Mouse (Mus musculus): ENCODE data around the gene Sptbn1. TPM values are rescaled to one million over a fixed set of nuclear protein-coding genes. Genes with fewer than 3 reads are reported as not detected.

Gene Sptbn1
- polyA plus RNA-seq, 1 experiment, result 28.0 TPM

DNA sequence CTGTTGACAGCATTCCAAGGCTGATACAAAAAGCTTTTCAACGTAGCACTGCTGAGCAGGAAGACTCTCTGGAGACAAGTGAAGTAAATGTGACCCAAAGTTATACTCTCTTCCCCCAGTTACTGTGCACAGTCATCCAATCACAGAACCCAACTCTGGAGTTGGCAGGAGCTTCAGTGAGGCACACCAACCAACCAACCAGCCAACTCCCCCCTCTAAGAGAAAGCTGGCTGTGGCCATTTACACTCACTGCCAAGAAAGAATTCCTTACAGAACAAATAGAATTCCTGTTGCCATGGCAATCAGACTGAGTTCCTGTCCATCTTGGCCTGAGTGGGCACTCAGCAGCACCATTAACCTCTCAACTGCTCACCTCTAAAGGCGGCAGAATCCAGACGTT lies 24.4 kb downstream of the Sptbn1 start:
- H3K27ac ChIP-seq (ENCODE audit: insufficient read depth, low read length), result peak overlapping the region; percentile 35; the same call in 1 of the 2 replicates
- WGBS, result 83% methylated on average over 3 of the region's 3 CpGs
- no peaks in the 10 kb centered on the region for H3K27me3 ChIP-seq (ENCODE audit: control insufficient read depth, insufficient read depth, low read length)
- no peak for DNase-seq (ENCODE audit: low read depth in 1 of 2, low spot score in 2 of 2)
- H3K4me1 ChIP-seq (ENCODE audit: control insufficient read depth, insufficient read depth, insufficient read length), result no peaks in the 10 kb centered on the region
- no peak overlapping the region for H3K4me3 ChIP-seq (ENCODE audit: extremely low read depth, insufficient read depth, insufficient read length)
- TF ChIP-seq CTCF (IDR thresholded peaks at IDR 0.05; ENCODE audit: extremely low read depth, insufficient read depth, insufficient read length, insufficient replicate concordance) (no peak), POLR2A (IDR thresholded peaks at IDR 0.05; ENCODE audit: low read depth, low read length) (no peak)
- H3K36me3 ChIP-seq (ENCODE audit: control insufficient read depth, insufficient read depth, low read length), result no peaks in the 10 kb centered on the region

DNA sequence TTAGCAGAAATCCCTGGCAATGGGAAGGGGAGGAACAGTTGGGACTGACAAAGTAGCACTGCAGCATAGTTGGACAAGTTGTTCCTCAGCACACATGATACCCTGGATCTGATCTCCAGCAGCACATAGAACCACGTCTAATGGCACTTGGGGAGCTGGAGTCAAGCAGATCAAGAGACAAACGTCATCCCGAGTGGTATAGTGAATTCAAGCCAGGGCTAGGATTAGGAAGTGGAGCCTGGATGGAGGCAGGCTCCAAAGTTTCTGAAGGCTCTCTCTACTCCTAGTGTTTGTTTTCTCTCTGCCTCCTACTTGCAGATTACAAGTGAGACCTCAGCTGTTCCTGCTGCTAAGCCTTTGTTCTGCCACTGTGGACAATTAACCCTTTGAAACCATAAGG lies 27.1 kb downstream of the Sptbn1 start:
- no peak overlapping the region for H3K27ac ChIP-seq (ENCODE audit: insufficient read depth, low read length)
- no peak overlapping the region for H3K4me3 ChIP-seq (ENCODE audit: extremely low read depth, insufficient read depth, insufficient read length)
- H3K27me3 ChIP-seq (ENCODE audit: control insufficient read depth, insufficient read depth, low read length), result no peaks in the 10 kb centered on the region
- 86% methylated on average over 3 of the region's 3 CpGs for WGBS
- H3K4me1 ChIP-seq (ENCODE audit: control insufficient read depth, insufficient read depth, insufficient read length), result no peaks in the 10 kb centered on the region
- no peak for DNase-seq (ENCODE audit: low read depth in 1 of 2, low spot score in 2 of 2)
- H3K36me3 ChIP-seq (ENCODE audit: control insufficient read depth, insufficient read depth, low read length), result no peaks in the 10 kb centered on the region
- TF ChIP-seq POLR2A (IDR thresholded peaks at IDR 0.05; ENCODE audit: low read depth, low read length) (no peak), CTCF (IDR thresholded peaks at IDR 0.05; ENCODE audit: extremely low read depth, insufficient read depth, insufficient read length, insufficient replicate concordance) (no peak)

DNA sequence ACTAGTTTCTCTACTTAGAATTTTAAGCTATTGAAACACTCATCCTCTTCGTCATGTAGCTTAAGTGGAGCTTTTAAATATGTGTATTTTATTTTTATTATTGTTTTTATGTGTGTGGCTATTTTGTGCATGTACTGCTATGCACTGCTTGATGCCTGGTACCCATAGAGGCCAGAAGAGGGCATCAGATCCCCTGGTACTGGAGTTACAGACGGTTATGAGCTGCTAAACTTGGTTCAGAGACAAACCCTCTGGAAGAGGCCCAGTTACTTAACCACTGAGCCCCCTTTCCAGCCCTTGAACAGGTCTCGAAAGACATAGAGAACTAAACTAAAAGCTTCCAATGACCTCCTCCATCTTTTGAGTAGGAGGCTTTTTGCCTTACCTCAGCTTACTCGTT lies 30.0 kb downstream of the Sptbn1 start:
- no peak for DNase-seq (ENCODE audit: low read depth in 1 of 2, low spot score in 2 of 2)
- Histone ChIP-seq H3K27me3 (ENCODE audit: control insufficient read depth, insufficient read depth, low read length) (no peaks in the 10 kb centered on the region), H3K36me3 (ENCODE audit: control insufficient read depth, insufficient read depth, low read length) (no peaks in the 10 kb centered on the region), H3K4me1 (ENCODE audit: control insufficient read depth, insufficient read depth, insufficient read length) (no peaks in the 10 kb centered on the region), H3K4me3 (ENCODE audit: extremely low read depth, insufficient read depth, insufficient read length) (no peak overlapping the region), H3K27ac (ENCODE audit: insufficient read depth, low read length) (no peak overlapping the region)
- 59% methylated on average over 4 of the region's 4 CpGs for WGBS
- TF ChIP-seq CTCF (IDR thresholded peaks at IDR 0.05; ENCODE audit: extremely low read depth, insufficient read depth, insufficient read length, insufficient replicate concordance) (peak; percentile 11; the same call in 1 of the 2 replicates), POLR2A (IDR thresholded peaks at IDR 0.05; ENCODE audit: low read depth, low read length) (no peak)

DNA sequence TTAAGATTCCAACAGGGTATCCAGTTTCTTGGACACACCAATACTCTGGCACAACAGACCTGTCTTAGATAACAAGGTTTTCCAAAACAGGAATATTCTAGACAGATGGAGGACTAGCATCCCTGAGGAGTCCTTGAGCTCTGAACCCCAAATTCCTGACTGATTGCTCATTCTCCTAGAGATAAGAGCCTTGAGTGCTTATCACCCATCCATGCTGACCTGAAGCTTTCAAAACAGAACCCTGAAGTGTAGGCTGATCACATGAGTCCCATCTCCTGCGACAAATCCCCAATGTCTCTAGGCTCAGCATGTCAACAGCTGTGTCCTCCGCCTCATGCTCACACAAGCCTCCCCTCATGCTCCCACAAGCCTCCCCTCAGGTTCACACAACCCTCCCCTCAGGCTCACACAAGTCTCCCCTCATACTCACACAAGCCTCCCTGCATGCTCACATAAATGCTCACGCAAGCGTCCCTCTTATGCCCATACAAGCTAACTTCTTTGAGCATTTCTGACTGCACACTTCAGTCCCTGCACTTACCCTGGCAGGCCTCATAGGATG lies 31.2 kb downstream of the Sptbn1 start:
- H3K27ac ChIP-seq (ENCODE audit: insufficient read depth, low read length), result no peak overlapping the region
- H3K4me3 ChIP-seq (ENCODE audit: extremely low read depth, insufficient read depth, insufficient read length), result no peak overlapping the region
- H3K27me3 ChIP-seq (ENCODE audit: control insufficient read depth, insufficient read depth, low read length), result no peaks in the 10 kb centered on the region
- no peak for TF ChIP-seq POLR2A (IDR thresholded peaks at IDR 0.05; ENCODE audit: low read depth, low read length)
- no peak for TF ChIP-seq CTCF (IDR thresholded peaks at IDR 0.05; ENCODE audit: extremely low read depth, insufficient read depth, insufficient read length, insufficient replicate concordance)
- no peaks in the 10 kb centered on the region for H3K4me1 ChIP-seq (ENCODE audit: control insufficient read depth, insufficient read depth, insufficient read length)
- DNase-seq (ENCODE audit: low read depth in 1 of 2, low spot score in 2 of 2), result no peak
- H3K36me3 ChIP-seq (ENCODE audit: control insufficient read depth, insufficient read depth, low read length), result no peaks in the 10 kb centered on the region
- WGBS, result 89% methylated on average over 4 of the region's 4 CpGs

DNA sequence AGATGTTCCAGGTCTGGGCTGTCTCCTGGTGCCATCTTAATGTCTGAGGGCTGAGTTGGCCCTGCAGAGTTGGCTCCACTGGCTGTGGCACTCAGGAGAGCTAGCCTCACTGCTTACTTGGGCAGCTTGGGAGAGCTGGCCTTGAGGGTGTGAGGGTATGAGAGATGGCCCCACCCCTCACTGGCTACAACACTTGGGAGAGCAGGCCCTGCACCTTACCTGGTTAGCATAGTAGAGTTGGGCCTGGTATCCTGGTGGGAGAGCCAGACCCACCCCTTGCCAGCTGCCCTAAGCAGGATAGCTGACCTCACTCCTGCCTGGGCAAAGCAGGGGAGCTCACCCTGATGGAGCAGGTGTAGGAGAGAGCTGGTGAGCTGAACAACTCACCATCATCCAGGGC lies 32.3 kb downstream of the Sptbn1 start:
- Histone ChIP-seq H3K4me3 (ENCODE audit: extremely low read depth, insufficient read depth, insufficient read length) (no peak overlapping the region), H3K27ac (ENCODE audit: insufficient read depth, low read length) (no peak overlapping the region), H3K36me3 (ENCODE audit: control insufficient read depth, insufficient read depth, low read length) (no peaks in the 10 kb centered on the region), H3K27me3 (ENCODE audit: control insufficient read depth, insufficient read depth, low read length) (no peaks in the 10 kb centered on the region), H3K4me1 (ENCODE audit: control insufficient read depth, insufficient read depth, insufficient read length) (no peaks in the 10 kb centered on the region)
- TF ChIP-seq POLR2A (IDR thresholded peaks at IDR 0.05; ENCODE audit: low read depth, low read length), result no peak
- no peak for DNase-seq (ENCODE audit: low read depth in 1 of 2, low spot score in 2 of 2)

DNA sequence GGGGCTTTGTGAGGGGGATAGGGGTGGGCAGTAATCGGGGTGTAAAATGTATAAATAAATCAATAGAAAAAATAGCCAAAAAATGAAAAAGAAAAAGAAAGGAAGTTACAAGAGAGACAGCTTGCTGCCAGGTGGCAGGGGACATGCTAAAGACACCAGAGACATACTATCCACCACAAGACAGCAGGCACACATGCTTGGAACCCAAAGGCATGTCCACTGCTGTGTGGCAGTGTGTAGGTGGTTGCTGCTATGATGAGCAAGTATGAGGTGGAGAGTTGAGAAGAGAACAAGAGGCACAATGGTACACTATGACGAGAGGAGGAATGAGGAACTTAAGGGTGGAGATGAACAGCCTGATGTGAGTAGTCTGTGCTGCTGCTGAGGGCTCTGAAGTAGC lies 32.8 kb downstream of the Sptbn1 start:
- no peak overlapping the region for H3K27ac ChIP-seq (ENCODE audit: insufficient read depth, low read length)
- 72% methylated on average over 2 of the region's 2 CpGs for WGBS

DNA sequence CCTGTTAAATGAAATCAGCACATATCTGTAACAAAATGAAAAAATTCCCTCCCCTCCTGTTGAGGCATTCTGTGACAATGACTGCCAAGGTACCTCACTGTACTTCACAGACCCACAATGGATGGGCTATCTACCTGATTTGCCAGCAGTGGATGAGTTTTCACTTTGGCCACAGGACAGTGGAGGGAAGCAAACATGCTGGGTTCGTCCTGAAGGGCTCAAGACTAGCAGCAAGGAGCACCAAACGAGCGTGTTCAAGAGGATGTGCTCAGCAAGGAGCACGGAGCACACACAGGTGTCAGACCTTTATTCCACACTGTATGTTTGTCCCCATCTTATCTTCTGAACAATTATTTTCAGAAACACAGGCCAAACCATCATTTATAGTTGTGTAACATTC lies 34.0 kb downstream of the Sptbn1 start:
- Histone ChIP-seq H3K27ac (ENCODE audit: insufficient read depth, low read length) (no peak overlapping the region), H3K27me3 (ENCODE audit: control insufficient read depth, insufficient read depth, low read length) (no peaks in the 10 kb centered on the region), H3K36me3 (ENCODE audit: control insufficient read depth, insufficient read depth, low read length) (no peaks in the 10 kb centered on the region), H3K4me3 (ENCODE audit: extremely low read depth, insufficient read depth, insufficient read length) (no peak overlapping the region), H3K4me1 (ENCODE audit: control insufficient read depth, insufficient read depth, insufficient read length) (no peaks in the 10 kb centered on the region)
- TF ChIP-seq CTCF (IDR thresholded peaks at IDR 0.05; ENCODE audit: extremely low read depth, insufficient read depth, insufficient read length, insufficient replicate concordance) (no peak), POLR2A (IDR thresholded peaks at IDR 0.05; ENCODE audit: low read depth, low read length) (no peak)
- WGBS, result 81% methylated on average over 4 of the region's 4 CpGs
- no peak for DNase-seq (ENCODE audit: low read depth in 1 of 2, low spot score in 2 of 2)

More for the DNA sequence above, 32.8 kb downstream of the Sptbn1 start:
- Histone ChIP-seq H3K36me3 (ENCODE audit: control insufficient read depth, insufficient read depth, low read length) (no peaks in the 10 kb centered on the region), H3K27me3 (ENCODE audit: control insufficient read depth, insufficient read depth, low read length) (no peaks in the 10 kb centered on the region), H3K4me1 (ENCODE audit: control insufficient read depth, insufficient read depth, insufficient read length) (no peaks in the 10 kb centered on the region), H3K4me3 (ENCODE audit: extremely low read depth, insufficient read depth, insufficient read length) (no peak overlapping the region)
- no peak for DNase-seq (ENCODE audit: low read depth in 1 of 2, low spot score in 2 of 2)
- TF ChIP-seq POLR2A (IDR thresholded peaks at IDR 0.05; ENCODE audit: low read depth, low read length) (no peak), CTCF (IDR thresholded peaks at IDR 0.05; ENCODE audit: extremely low read depth, insufficient read depth, insufficient read length, insufficient replicate concordance) (no peak)

Data from spleen, adult 2 months (tissue).